Mouse (Mus musculus) thymus, adult 2 months (tissue): Measurements from ENCODE around the gene Ypel1. TPM values are rescaled to one million over a fixed set of nuclear protein-coding genes. Genes with fewer than 3 reads are reported as not detected.

Experiments used
- DNase-seq: peaks from one replicate; pipeline ENCODE4 v3.0.0; 2021
- H3K27ac ChIP-seq: fragments of 200-500 bp; 2 replicates; pipeline ENCODE4 v1.5.1; 2012; ENCODE audit warnings: low read length, control low read depth; ENCODE audit not compliant: control insufficient read depth, insufficient read depth
- H3K27me3 ChIP-seq: fragments of 200-500 bp; 2 replicates; pipeline ENCODE4 v1.6.1; 2012; ENCODE audit warnings: mild to moderate bottlenecking, low read length, moderate library complexity, mixed read lengths; ENCODE audit not compliant: control insufficient read depth, insufficient read depth
- H3K36me3 ChIP-seq: fragments of 200-500 bp; 2 replicates; pipeline ENCODE4 v1.6.1; 2012; ENCODE audit warnings: mild to moderate bottlenecking, low read length, moderate library complexity; ENCODE audit not compliant: control insufficient read depth, insufficient read depth
- H3K4me1 ChIP-seq: fragments of 200-500 bp; replicated peaks from 2 replicates; pipeline ENCODE4 v1.6.1; 2012; ENCODE audit warnings: low read length; ENCODE audit not compliant: control insufficient read depth, insufficient read depth
- H3K4me3 ChIP-seq: fragments of 200-500 bp; 2 replicates; pipeline ENCODE4 v1.5.1; 2012; ENCODE audit warnings: mild to moderate bottlenecking, low read length, control low read depth, moderate library complexity; ENCODE audit not compliant: control insufficient read depth, insufficient read depth
- CTCF ChIP-seq: fragments of 200-500 bp; IDR thresholded peaks from 2 replicates; pipeline ENCODE4 v1.5.1; 2012; ENCODE audit warnings: mild to moderate bottlenecking, control low read depth, low read length, moderate library complexity, borderline replicate concordance; ENCODE audit not compliant: control insufficient read depth, poor library complexity, insufficient read depth; ENCODE audit errors: extremely low read depth
- POLR2A ChIP-seq: fragments of 200-500 bp; IDR thresholded peaks from 2 replicates; pipeline ENCODE4 v1.6.1; 2012; ENCODE audit warnings: mild to moderate bottlenecking, low read length, control low read depth, moderate library complexity; ENCODE audit not compliant: control insufficient read depth, poor library complexity, insufficient read depth; ENCODE audit errors: extremely low read depth
- WGBS: fragments of 180-500 bp; shearing (Covaris S2); methylation state at CpG from one replicate; pipeline ENCODE4 v1.1.7; 2018; 5-methylcytosine and 5-hydroxymethylcytosine counted together
- polyA plus RNA-seq: library from polyadenylated mRNA; depleted of rRNA; stranded (reverse); fragments of >200 nt; gene quantifications from 2 replicates; pipeline ENCODE4 v1.2.3, GENCODE M21; 2012; rRNA removed

Gene Ypel1
- polyA plus RNA-seq: 3.8 and 5.7 TPM in 2 replicates

- Histone ChIP-seq H3K4me3 (peak within 1 kb of the TSS; percentile 98), H3K27ac (no peak within 1 kb of the TSS), H3K36me3 (no peaks in the 10 kb centered on the region), H3K27me3 (no peaks in the 10 kb centered on the region), H3K4me1 (peaks cover 3% of the 10 kb centered on the region)
- peak; percentile 80 for DNase-seq
- WGBS: under 1% methylated on average over 76 of the region's 76 CpGs
- TF ChIP-seq POLR2A (peak; percentile 57), CTCF (peak; percentile 51; the same call in 1 of the 2 replicates)
These were observed at the start of gene Ypel1 for GRCm38 (mm10) chr16:17069511-17070443. Gene Ypel1 (plus strand): TSS chr16:17069696.

DNA sequence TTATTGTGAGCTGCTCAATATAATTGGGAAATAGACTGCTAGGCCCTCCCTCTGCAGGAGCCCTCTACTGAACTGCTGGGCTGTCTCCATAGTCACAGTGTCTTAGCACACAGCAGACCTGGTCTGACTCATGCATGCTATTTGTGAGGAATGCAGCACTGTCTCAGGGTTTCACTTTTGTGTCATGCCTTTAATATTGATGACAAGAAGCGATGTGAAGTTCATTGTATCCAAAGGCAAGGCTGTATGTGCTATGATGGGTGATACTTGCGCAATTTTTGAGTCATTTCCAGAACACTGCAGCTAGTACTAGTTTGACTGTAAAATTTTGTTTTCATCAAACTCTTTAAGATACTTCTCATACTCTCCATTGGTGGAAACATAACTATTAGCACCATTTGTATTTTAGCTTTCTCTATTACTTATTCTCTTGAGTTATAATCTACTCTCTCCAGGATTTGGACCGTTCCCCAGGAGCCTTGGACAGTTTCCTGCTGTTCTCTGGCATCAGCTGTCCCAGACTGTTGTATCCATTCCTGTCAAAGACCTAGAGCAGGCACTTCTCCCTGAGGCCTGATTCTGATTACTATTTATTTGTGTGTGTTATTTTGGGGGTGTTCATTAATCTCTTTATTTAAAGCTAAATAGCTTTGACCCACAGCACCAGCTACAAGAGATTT is 44.9 kb upstream of the Ypel1 start:
- TF ChIP-seq POLR2A (no peak), CTCF (no peak)
- WGBS: 95% methylated on average over 3 of the region's 3 CpGs
- Histone ChIP-seq H3K27ac (no peak overlapping the region), H3K4me3 (no peak overlapping the region), H3K4me1 (no peaks in the 10 kb centered on the region), H3K27me3 (no peaks in the 10 kb centered on the region), H3K36me3 (peaks cover 52% of the 10 kb centered on the region)
- no peak for DNase-seq

- no peak overlapping the region for H3K27ac ChIP-seq
- no peak overlapping the region for H3K4me3 ChIP-seq
- no peaks in the 10 kb centered on the region for H3K4me1 ChIP-seq
- no peak for DNase-seq
- TF ChIP-seq CTCF (no peak), POLR2A (no peak)
- 94% methylated on average over 4 of the region's 4 CpGs for WGBS
- H3K27me3 ChIP-seq: no peaks in the 10 kb centered on the region
- peaks cover 52% of the 10 kb centered on the region for H3K36me3 ChIP-seq
These were observed 39.4 kb upstream of the Ypel1 start for GRCm38 (mm10) chr16:17029971-17030695.

DNA sequence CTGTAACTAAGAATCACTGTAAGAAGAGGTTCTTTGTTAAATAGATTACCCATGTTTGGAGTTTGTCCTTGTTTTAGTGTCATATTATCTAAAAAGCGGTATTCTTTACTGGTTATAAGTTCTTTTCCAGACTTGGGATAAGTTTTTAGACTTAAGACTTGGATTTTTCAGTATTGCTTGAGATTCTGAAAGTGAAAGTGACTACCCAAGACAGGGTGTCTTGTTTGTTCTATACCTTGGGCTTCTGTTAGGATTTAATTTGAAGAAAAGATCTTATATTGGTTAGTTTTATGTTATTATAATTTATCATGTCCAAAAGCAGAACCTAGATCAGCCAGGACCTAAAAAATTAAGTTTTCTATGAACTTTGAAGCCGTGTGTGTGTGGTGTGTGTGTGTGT is 35.7 kb upstream of the Ypel1 start:
- TF ChIP-seq CTCF: no peak
- TF ChIP-seq POLR2A: no peak
- no peak for DNase-seq
- Histone ChIP-seq H3K36me3 (peaks cover 55% of the 10 kb centered on the region), H3K27ac (no peak overlapping the region), H3K4me1 (no peaks in the 10 kb centered on the region), H3K4me3 (no peak overlapping the region), H3K27me3 (no peaks in the 10 kb centered on the region)
- 98% methylated on average over 2 of the region's 2 CpGs for WGBS

DNA sequence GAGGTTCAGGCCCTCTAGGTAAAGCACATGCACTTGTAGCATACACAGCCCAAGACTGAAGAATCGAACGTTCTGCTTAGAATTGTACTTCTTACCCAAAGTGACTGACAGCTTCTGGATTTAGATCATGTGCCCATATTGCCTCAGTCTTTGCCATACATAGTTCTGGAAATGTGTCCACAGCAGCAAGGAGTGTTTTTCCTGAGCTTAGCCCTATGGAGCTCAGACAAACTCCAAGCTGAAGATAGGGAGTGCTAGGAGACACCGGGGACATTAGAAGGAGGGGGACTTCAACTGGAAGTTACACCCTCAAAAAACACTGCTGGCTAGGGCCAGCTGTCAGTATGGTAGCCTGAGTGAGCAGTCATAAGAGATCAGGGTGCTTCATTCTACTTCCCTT is 28.8 kb upstream of the Ypel1 start:
- H3K4me1 ChIP-seq: no peaks in the 10 kb centered on the region
- H3K27ac ChIP-seq: no peak overlapping the region
- no peak for TF ChIP-seq CTCF
- no peak for TF ChIP-seq POLR2A
- H3K36me3 ChIP-seq: peaks cover 67% of the 10 kb centered on the region
- 95% methylated on average over 3 of the region's 3 CpGs for WGBS
- DNase-seq: no peak
- no peaks in the 10 kb centered on the region for H3K27me3 ChIP-seq
- H3K4me3 ChIP-seq: no peak overlapping the region

DNA sequence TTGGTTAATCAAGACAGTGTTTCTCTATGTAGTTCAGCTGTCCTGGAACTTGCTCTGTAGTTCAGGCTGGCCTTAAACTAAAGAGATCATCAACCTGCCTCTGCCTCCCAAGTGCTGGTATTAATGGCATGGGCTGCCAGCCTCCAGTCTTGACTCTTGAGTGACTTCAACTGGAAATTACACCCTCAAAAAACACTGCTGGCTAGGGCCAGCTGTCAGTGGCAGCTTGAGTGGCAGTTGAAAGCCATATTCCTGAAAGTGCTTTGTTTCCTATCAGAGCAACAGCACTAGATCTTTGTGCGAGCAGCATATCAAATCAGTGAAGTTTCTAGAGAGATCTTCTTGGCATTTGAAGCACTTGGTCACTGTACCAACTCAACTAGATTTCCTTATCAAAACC is 28.1 kb upstream of the Ypel1 start:
- TF ChIP-seq POLR2A: no peak
- no peak for TF ChIP-seq CTCF
- no peaks in the 10 kb centered on the region for H3K4me1 ChIP-seq
- H3K36me3 ChIP-seq: peaks cover 66% of the 10 kb centered on the region
- no peak overlapping the region for H3K27ac ChIP-seq
- H3K27me3 ChIP-seq: no peaks in the 10 kb centered on the region
- 98% methylated on average over 1 of the region's 1 CpGs for WGBS
- no peak for DNase-seq
- no peak overlapping the region for H3K4me3 ChIP-seq

- H3K27me3 ChIP-seq: no peaks in the 10 kb centered on the region
- no peaks in the 10 kb centered on the region for H3K4me1 ChIP-seq
- no peak for DNase-seq
- WGBS: 91% methylated on average over 3 of the region's 3 CpGs
- TF ChIP-seq CTCF: no peak
- TF ChIP-seq POLR2A: no peak
- H3K36me3 ChIP-seq: peaks cover 61% of the 10 kb centered on the region
- no peak overlapping the region for H3K27ac ChIP-seq
- no peak overlapping the region for H3K4me3 ChIP-seq
These were observed 25.2 kb upstream of the Ypel1 start for GRCm38 (mm10) chr16:17044320-17044719.
